Mouse (Mus musculus) right cerebral cortex, postnatal 36 days (tissue): Measurements from ENCODE around the gene Rai14.

Experiments
- DNase-seq, 2 experiments: peaks; one replicate each; pipeline ENCODE4 v3.0.0; 2022; ENCODE audit warnings: low spot score in 2 of 2, mixed read lengths in 1 of 2

Rai14 gene

DNA sequence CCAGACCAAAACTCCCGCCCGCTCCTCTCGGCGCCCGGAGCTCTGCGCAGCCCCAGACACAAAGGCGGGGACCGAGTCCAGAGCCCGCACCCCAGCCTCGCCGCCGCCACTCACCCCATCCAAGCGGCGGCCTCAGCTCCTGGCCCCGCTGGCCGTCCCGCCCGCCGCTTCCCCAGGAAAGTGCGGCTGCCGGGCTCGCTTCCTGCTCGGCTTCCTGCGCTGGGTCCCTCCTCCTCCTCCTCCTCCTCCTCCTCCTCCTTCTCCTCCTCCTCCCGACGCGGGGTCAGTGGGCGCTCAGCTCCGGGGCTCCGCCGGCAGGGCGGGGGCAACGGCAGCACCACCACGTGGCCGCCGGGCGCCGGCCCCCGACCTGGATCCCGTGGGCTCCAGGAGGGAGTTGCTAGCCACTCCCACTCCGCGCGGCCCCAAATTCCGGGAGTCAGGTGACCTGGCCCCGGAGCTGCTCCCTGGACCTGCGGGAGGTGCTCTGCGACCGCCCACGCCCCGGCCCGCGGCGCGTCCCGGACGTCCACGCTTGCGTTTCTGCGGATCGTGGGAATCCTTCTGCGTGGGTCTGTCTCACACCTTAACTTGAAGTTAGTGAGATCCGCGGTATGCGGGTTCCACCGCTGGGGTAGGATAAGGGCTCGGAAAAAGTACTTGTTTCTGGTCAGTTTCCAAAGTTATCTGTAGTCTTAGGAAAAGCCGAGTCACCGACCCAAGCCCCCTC is at the start of gene Rai14:
Gene Rai14, minus strand, starts transcription at position 216 of the 730 bp plus-strand sequence.
- DNase-seq, result peak; percentile 18 to 20

GRCm38 (mm10) chr15:10761441-10761840 is 47.0 kb upstream of the Rai14 start:
- no peak for DNase-seq

DNA sequence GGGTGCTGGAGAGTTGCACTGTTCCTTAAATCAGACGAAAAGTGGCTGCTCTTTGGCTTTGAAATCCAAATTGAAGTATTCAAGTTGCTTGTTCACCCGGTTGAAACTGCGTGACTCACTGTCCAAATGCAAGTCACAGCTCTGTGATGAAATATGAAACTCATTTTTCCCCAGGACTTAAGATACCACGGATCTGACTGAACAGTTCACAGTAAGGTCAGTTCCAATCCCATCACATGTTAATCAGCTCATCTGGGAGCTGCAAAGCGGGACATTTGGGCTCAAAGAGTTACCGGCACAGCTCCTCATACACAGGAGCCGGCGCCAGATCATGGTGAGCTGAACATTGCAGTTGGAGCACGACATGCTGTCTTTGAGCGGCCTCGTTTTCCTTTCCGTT is 45.6 kb upstream of the Rai14 start:
- no peak for DNase-seq

DNA sequence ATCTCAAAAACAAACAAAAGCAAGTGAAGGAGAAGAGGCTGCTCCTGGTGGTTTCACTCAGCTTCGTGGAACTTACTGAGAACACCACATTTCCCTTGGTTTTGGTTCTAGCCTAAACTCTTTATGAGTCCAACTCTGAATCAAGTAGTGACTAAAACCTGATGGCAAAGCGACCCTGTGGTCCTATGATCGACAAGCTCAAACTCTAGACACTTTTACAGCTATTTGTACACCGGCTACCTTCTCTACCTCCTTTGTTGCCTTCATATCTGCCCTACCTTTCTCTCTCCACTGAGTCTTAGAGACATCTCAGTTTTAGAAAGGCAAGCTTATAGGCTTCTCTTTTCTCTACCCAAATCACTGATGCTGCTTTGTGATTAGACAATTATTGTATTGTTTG is 45.0 kb upstream of the Rai14 start:
- DNase-seq, result no peak

- DNase-seq, result no peak
Measured at GRCm38 (mm10) chr15:10758808-10759207, 44.4 kb upstream of the Rai14 start.

- DNase-seq, result no peak
Measured at GRCm38 (mm10) chr15:10751141-10751540, 36.7 kb upstream of the Rai14 start.

DNA sequence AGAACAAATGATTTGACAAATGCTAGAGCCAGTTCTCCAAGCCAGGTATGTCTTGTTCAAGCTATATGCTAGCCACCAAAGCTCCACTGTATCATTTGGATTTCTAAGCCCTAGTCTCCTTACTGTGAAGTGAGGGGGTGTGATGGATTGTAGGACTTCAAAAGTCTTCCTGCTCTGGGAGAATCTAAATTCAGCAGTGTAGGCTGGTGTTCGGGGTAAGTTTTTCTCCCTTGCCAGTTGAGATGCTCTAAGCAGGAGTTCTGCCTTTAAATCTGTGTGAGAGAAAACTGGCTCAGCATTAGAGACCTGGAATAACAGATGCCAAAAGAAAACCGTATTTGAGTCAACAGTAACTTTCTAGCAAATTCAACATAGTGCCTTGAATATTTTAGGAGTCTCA is 35.9 kb upstream of the Rai14 start:
- peak; percentile 24 to 54 for DNase-seq

- no peak for DNase-seq
Measured at GRCm38 (mm10) chr15:10749678-10750077, 35.3 kb upstream of the Rai14 start.

DNA sequence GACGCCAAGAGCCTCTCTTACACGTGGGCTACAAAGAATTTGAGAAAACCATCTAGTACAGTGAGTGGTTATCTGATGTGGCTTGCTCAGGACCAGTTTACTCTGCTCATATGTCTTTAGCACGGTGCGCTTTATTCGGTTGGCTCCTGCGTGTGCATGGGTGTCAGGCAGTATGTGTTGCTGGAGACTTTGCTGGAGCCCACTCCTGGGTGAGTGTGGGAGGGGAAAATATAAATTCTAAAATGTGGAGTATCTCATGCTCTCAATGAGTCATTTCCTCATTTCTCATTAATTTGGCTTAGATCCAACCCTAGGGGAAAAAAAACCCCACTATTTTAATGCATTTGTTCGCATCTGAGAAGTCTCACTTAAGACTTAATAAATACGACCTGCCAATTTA is 33.2 kb upstream of the Rai14 start:
- peak; percentile 13 to 28 for DNase-seq

DNA sequence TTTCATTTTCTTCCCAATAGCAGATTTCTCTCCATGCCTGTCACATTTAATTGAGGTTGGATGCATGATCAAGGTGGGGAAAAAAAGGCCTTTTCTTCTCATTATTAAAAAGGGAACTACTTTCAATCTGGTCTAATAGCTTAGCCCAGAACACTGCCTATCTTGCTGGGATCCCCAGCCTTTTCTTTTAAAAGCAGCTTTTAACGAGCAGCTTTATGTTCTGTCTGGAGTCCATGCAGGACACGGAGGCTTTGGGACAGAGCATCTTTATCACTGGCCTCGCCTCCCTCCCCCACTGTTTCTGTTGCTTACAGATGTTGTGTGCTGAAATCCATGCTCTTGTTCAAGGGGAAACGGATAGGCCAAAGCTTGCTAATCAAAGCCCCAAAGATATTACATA is 32.8 kb upstream of the Rai14 start:
- DNase-seq, result no peak

DNA sequence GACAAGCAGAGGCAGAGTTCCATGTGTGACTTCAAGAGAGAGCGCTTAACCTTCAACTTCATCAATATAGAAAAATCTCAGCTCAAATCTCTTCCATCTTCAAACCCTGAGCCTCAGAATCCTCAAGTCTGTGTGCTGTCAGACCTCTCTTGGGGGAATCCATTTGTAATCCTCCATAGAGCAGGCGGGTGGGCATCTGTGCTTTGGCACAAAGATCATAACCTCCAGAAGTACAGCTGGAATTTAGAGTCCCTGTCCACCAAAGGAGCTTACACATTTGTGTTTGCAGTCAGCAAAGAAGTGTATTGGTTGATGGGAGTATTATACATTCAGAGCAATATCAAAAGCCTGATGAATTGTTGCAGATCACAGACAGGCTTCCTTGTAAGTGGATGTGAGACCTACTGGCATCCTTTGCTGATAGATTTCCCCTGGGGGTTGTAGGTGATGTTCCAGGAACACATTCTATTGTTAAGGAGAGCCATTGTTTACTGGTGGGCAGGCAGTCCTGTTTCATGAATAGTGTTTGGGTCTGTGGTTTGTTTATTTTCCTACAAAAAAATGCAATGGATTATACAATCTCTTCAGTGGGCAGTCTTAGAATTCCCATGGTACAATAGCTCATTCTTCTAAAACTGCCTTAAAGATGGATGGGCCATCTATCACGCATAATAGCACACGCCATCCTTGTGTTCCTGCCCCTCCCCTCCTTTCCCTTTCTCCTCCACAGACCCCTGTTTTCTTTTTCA is 32.1 kb upstream of the Rai14 start:
- DNase-seq, result no peak

DNA sequence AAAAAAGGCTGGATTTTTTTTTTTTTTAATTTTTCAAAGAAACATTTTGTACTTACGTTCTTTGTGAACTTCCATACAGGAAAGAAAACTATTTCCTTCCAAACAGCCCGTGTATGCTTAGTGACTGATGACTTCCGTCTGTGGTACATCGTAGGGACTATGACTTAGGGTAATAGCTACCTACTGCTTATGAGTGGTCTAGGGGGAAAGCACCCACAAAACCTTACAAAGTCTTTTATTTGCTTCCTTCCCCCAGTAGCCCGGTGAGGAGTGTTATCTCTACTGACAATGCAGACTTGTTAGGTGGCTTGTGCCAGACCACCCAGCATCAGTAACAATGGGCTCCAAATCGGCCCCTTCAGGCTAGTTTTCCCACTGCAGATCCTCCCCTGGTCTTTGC is 28.0 kb upstream of the Rai14 start:
- no peak for DNase-seq

- no peak for DNase-seq
Measured at GRCm38 (mm10) chr15:10739279-10739678, 24.9 kb upstream of the Rai14 start.

- no peak for DNase-seq
Measured at GRCm38 (mm10) chr15:10738354-10739142, 24.1 kb upstream of the Rai14 start.

- no peak for DNase-seq
Measured at GRCm38 (mm10) chr15:10735948-10736347, 21.5 kb upstream of the Rai14 start.

GRCm38 (mm10) chr15:10735216-10735615 is 20.8 kb upstream of the Rai14 start:
- no peak for DNase-seq

DNA sequence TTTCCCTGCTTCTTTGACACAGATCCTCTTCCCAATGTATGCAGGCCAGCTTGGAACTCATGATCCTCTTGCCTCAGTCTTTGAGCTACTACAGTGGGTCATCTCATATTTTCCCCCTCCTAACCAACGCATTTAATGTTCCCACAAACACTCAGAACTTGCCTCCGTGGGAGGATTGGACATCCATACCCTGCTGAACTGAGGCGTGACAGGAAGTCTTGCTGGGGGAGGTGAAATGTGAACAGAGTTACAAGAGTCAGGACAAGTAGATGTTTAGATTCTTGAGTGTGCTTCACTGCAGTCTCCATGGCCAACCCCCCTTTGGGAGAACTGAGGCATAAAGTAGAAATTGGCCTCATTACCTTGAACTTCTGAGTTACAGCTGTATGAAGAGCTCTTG is 17.0 kb upstream of the Rai14 start:
- DNase-seq, result no peak

DNA sequence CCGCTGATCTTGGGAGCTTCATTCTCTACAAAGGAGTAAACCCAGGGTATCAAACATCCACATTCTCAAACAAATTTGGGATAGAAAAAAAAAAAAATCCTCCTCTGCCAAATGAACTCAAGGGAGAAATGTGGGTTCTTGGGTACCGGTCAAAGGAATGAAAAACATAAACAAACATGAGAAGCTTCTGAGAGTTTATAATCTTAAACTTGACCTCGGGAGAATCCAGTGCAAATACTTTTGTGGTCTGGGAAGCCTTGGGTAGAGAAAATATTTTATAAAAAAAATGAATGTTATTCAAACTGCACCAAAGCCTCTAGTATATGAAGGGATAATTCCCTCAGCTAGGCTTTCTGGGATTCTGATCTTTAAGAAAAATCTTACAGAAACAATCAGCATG is 11.8 kb upstream of the Rai14 start:
- DNase-seq, result no peak

DNA sequence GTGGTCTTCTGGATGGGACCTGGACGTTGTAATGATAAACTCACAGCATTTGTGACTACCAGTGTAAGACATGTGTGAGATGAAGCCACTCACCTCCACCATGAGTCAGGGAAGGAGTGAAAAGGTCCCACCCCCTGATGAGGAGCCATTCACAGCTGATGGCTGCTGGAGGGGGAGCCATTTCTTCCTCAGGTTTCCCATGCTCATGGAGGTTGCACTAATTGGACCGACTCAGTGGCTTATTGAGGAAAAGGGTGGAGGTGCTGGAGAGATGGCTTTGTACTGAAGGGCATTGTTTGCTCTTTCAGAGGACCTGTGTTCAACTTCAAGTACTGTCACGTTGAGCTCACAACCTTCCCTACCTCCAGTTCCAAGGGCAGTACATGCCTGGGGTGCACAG is 10.4 kb upstream of the Rai14 start:
- no peak for DNase-seq

DNA sequence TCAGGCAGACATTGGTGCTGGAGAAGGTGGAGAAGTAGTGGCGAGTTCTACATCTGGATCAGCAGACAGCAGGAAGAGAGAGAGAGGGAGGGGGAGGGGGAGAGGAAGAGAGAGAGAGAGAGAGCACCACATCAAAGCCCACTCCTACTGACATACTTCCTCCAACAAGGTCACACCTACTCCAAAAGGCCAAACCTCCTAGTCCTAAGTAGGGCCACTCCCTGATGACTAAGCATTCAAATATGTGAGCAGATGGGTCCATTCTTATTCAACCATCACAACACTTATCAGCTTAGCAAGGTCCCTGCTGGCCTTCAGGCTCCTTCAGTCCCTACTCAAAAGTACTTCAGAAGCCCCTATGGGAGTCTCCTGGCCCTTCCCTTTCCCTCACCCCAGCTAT is 9.1 kb upstream of the Rai14 start:
- no peak for DNase-seq

DNA sequence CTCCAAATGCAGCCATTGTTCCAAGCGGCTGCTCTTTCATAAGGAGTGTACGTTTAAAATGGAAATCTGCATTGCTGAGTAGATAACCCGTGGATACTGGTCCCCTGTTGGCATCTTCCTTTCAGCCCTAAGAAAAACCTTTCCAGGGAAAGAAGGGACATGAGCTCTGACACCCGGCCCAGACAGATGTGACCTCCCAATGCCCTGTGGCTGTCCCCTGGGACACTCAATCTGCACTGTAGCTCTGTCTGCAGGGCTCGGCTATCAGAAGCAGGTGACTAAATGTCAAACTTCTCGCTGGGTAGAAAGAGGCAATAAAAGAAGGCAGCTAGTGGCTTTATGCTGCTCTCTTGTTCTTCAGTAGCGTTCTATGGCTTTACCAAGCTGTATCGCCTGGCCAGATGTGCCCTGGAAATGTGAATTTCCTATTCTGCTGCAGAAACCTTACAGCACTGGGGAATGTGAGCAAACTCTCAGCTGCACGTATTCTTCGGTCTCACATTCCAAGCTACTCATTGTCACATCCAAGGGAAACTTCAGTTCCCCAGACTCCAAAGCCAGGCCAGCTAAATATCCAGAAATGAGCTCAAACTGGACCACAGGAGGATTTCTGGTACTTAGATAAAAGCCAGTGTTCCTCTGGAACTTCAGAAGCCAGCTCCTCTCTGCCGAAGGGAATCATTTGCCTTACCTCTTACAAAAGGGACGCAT is 8.4 kb upstream of the Rai14 start:
- no peak for DNase-seq

DNA sequence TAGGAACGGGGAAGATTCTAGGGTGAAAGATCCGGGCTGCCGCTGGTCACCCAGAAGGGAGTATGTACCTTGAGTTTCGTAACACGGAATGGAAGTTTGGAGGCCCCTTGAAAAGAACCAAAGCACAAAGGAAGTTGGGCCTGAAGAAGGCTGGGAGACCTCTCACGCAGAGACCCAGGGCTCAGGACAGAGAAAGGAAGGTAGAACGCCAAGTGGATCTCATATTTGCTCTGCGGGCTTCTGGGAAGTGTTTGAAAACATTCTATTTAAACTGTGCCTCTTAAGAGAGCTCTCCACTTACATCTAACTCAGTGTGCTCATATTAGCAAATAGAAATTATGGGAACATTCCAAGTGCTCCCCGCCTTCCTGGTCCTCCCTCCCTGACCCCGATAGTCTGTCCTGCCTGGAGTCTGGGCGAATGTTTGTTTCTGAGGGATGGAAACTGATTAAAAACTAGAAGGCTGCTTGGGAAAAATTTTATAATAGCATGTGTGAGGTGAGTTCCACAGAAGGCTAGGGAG is 6.9 kb upstream of the Rai14 start:
- DNase-seq, result no peak
